Mouse (Mus musculus) left cerebral cortex, postnatal 25 days (tissue): ENCODE measurements around the gene Ddx28. TPM values are rescaled to one million over a fixed set of nuclear protein-coding genes. Genes with fewer than 3 reads are reported as not detected.
"Not testable (repeated sequence)": the region's sequence is repeated elsewhere in the genome, so short reads cannot be mapped to it uniquely, and the experiment has no call there.

ENCODE experiments used
- DNase-seq, 2 experiments: peaks; one replicate each; pipeline ENCODE4 v3.0.0; 2022; ENCODE audit warnings: low spot score in 2 of 2, mixed read lengths in 1 of 2
- intact Hi-C: fragments of 180-260 bp; cut with DNase I; formaldehyde crosslinking; loops from one replicate; pipeline ENCODE4 v1.15.1; 2025
- total RNA-seq, 2 experiments: library from RNA; stranded (reverse); gene quantifications; 2 replicates each; pipeline ENCODE4 v1.2.3; 2021

Gene Ddx28
- total RNA-seq, 2 experiments from 2014 or later = 12.8 to 13.8 TPM

- no peak for DNase-seq
- intact Hi-C loops = no loop called here
Observed at GRCm38 (mm10) chr8:106018039-106018438, 6.4 kb upstream of the Ddx28 start.

- intact Hi-C loops = no loop called here
- DNase-seq = no peak
Observed at GRCm38 (mm10) chr8:106017130-106017529, 5.4 kb upstream of the Ddx28 start.

GRCm38 (mm10) chr8:106016284-106016683 is 4.6 kb upstream of the Ddx28 start:
- DNase-seq = no peak
- intact Hi-C loops = no loop called here

- intact Hi-C loops, DNase-seq: not testable (repeated sequence)
Observed at GRCm38 (mm10) chr8:106012203-106012602, 521 bp upstream of the Ddx28 start.

GRCm38 (mm10) chr8:106010748-106011642 is 687 bp downstream of the Ddx28 start:
- DNase-seq = peak; percentile 96 to 98
- intact Hi-C loops = loop anchor here (1.0 kb wide), 2 partner anchors 48 to 111 kb away; partner anchors contain the start of gene Pskh1

GRCm38 (mm10) chr8:106007891-106008290 is 3.8 kb downstream of the Ddx28 start:
- intact Hi-C loops, DNase-seq: not testable (repeated sequence)

GRCm38 (mm10) chr8:106007135-106007534 is 4.5 kb downstream of the Ddx28 start:
- DNase-seq = no peak
- intact Hi-C loops = no loop called here

- no peak for DNase-seq
- intact Hi-C loops = no loop called here
Observed at GRCm38 (mm10) chr8:106006413-106006812, 5.3 kb downstream of the Ddx28 start.

GRCm38 (mm10) chr8:106005875-106006274 is 5.8 kb downstream of the Ddx28 start, which contains the start of gene Dpep2nb:
Gene Dpep2nb, minus strand, starts transcription at chr8:106005975.
- intact Hi-C loops = no loop called here
- no peak for DNase-seq

- intact Hi-C loops = no loop called here
- no peak for DNase-seq
Observed at GRCm38 (mm10) chr8:106004538-106005207, 7.0 kb downstream of the Ddx28 start.

GRCm38 (mm10) chr8:106001908-106002307 is 9.8 kb downstream of the Ddx28 start:
- intact Hi-C loops = no loop called here
- DNase-seq = no peak

GRCm38 (mm10) chr8:105998971-105999370 is 12.7 kb downstream of the Ddx28 start:
- DNase-seq = no peak
- intact Hi-C loops = no loop called here

- intact Hi-C loops = no loop called here
- no peak for DNase-seq
Observed at GRCm38 (mm10) chr8:105996359-105996758, 15.3 kb downstream of the Ddx28 start.

- intact Hi-C loops = no loop called here
- DNase-seq = no peak
Observed at GRCm38 (mm10) chr8:105993226-105993625, 18.5 kb downstream of the Ddx28 start.

- no peak for DNase-seq
- intact Hi-C loops = no loop called here
Observed at GRCm38 (mm10) chr8:105992499-105992898, 19.2 kb downstream of the Ddx28 start.

- intact Hi-C loops = loop anchor here (1.0 kb wide), 1 partner anchor 31 kb away; no protein-coding TSS in a partner anchor
- DNase-seq = no peak
Observed at GRCm38 (mm10) chr8:105991546-105991945, 20.1 kb downstream of the Ddx28 start.

GRCm38 (mm10) chr8:105990856-105991387 is 20.8 kb downstream of the Ddx28 start, which contains the start of gene Dus2:
Gene Dus2, plus strand, starts transcription at chr8:105991337.
- intact Hi-C loops = loop anchor here (1.0 kb wide), 1 partner anchor 31 kb away; no protein-coding TSS in a partner anchor
- peak; percentile 42 to 73 for DNase-seq

GRCm38 (mm10) chr8:105988546-105988945 is 23.1 kb downstream of the Ddx28 start:
- intact Hi-C loops = no loop called here
- DNase-seq = no peak

- DNase-seq, intact Hi-C loops: not testable (repeated sequence)
Observed at GRCm38 (mm10) chr8:105983406-105983805, 28.3 kb downstream of the Ddx28 start.

- no peak for DNase-seq
- intact Hi-C loops = no loop called here
Observed at GRCm38 (mm10) chr8:105981146-105981545, 30.5 kb downstream of the Ddx28 start.
